Mouse (Mus musculus): ENCODE data around the gene Olfr450. TPM values are rescaled to one million over a fixed set of nuclear protein-coding genes. Genes with fewer than 3 reads are reported as not detected.

The Olfr450 gene
- not detected in 2 replicates for polyA plus RNA-seq (2011; ENCODE audit: insufficient read depth, insufficient read length, low replicate concordance, missing spikeins)

GRCm38 (mm10) chr6:42811639-42812038 is at the start of gene Olfr450:
Gene Olfr450, plus strand, starts transcription at chr6:42811939.
- no peak within 1 kb of the TSS for H3K4me3 ChIP-seq (replicated peaks; ENCODE audit: control insufficient read depth, low read depth, low read length)
- no peak within 1 kb of the TSS for H3K27ac ChIP-seq (ENCODE audit: control insufficient read depth, insufficient read depth, low read depth, low read length, poor library complexity)
- WGBS: 76% methylated on average over 1 of the region's 1 CpGs
- TF ChIP-seq POLR2A (IDR thresholded peaks at IDR 0.05; ENCODE audit: borderline replicate concordance, control insufficient read depth, low read depth, low read length) (no peak), CTCF (IDR thresholded peaks at IDR 0.05; ENCODE audit: control insufficient read depth, insufficient read depth, low read length) (no peak)
- H3K4me1 ChIP-seq (ENCODE audit: control insufficient read depth, insufficient read depth, low read length): no peaks in the 10 kb centered on the region

GRCm38 (mm10) chr6:42777066-42777465 is 34.7 kb upstream of the Olfr450 start:
- Histone ChIP-seq H3K4me3 (replicated peaks; ENCODE audit: control insufficient read depth, low read depth, low read length) (no peak overlapping the region), H3K27ac (ENCODE audit: control insufficient read depth, insufficient read depth, low read depth, low read length, poor library complexity) (no peak overlapping the region), H3K4me1 (ENCODE audit: control insufficient read depth, insufficient read depth, low read length) (no peaks in the 10 kb centered on the region)
- WGBS: 78% methylated on average over 1 of the region's 1 CpGs
- TF ChIP-seq POLR2A (IDR thresholded peaks at IDR 0.05; ENCODE audit: borderline replicate concordance, control insufficient read depth, low read depth, low read length) (no peak), CTCF (IDR thresholded peaks at IDR 0.05; ENCODE audit: control insufficient read depth, insufficient read depth, low read length) (no peak)

- H3K27ac ChIP-seq (ENCODE audit: control insufficient read depth, insufficient read depth, low read depth, low read length, poor library complexity): no peak within 1 kb of the TSS
- no peaks in the 10 kb centered on the region for H3K4me1 ChIP-seq (ENCODE audit: control insufficient read depth, insufficient read depth, low read length)
- TF ChIP-seq CTCF (IDR thresholded peaks at IDR 0.05; ENCODE audit: control insufficient read depth, insufficient read depth, low read length) (no peak), POLR2A (IDR thresholded peaks at IDR 0.05; ENCODE audit: borderline replicate concordance, control insufficient read depth, low read depth, low read length) (no peak)
- H3K4me3 ChIP-seq (replicated peaks; ENCODE audit: control insufficient read depth, low read depth, low read length): no peak within 1 kb of the TSS
Observed at GRCm38 (mm10) chr6:42784793-42785192, 26.9 kb upstream of the Olfr450 start, which contains the start of gene Olfr452. Gene Olfr452, plus strand, starts transcription at chr6:42785093.

- TF ChIP-seq CTCF (IDR thresholded peaks at IDR 0.05; ENCODE audit: control insufficient read depth, insufficient read depth, low read length): no peak
- TF ChIP-seq POLR2A (IDR thresholded peaks at IDR 0.05; ENCODE audit: borderline replicate concordance, control insufficient read depth, low read depth, low read length): no peak
- H3K27ac ChIP-seq (ENCODE audit: control insufficient read depth, insufficient read depth, low read depth, low read length, poor library complexity): no peak overlapping the region
- H3K4me1 ChIP-seq (ENCODE audit: control insufficient read depth, insufficient read depth, low read length): no peaks in the 10 kb centered on the region
- H3K4me3 ChIP-seq (replicated peaks; ENCODE audit: control insufficient read depth, low read depth, low read length): no peak overlapping the region
- 50% methylated on average over 4 of the region's 4 CpGs for WGBS
Observed at GRCm38 (mm10) chr6:42790247-42790948, 21.3 kb upstream of the Olfr450 start.

- no peak overlapping the region for H3K27ac ChIP-seq (ENCODE audit: control insufficient read depth, insufficient read depth, low read depth, low read length, poor library complexity)
- H3K4me1 ChIP-seq (ENCODE audit: control insufficient read depth, insufficient read depth, low read length): no peaks in the 10 kb centered on the region
- no peak for TF ChIP-seq POLR2A (IDR thresholded peaks at IDR 0.05; ENCODE audit: borderline replicate concordance, control insufficient read depth, low read depth, low read length)
- TF ChIP-seq CTCF (IDR thresholded peaks at IDR 0.05; ENCODE audit: control insufficient read depth, insufficient read depth, low read length): no peak
- WGBS: 75% methylated on average over 9 of the region's 9 CpGs
- H3K4me3 ChIP-seq (replicated peaks; ENCODE audit: control insufficient read depth, low read depth, low read length): no peak overlapping the region
Observed at GRCm38 (mm10) chr6:42790949-42791556, 20.7 kb upstream of the Olfr450 start.

- TF ChIP-seq CTCF (IDR thresholded peaks at IDR 0.05; ENCODE audit: control insufficient read depth, insufficient read depth, low read length) (no peak), POLR2A (IDR thresholded peaks at IDR 0.05; ENCODE audit: borderline replicate concordance, control insufficient read depth, low read depth, low read length) (no peak)
- WGBS: 77% methylated on average over 3 of the region's 3 CpGs
- H3K4me1 ChIP-seq (ENCODE audit: control insufficient read depth, insufficient read depth, low read length): no peaks in the 10 kb centered on the region
- no peak overlapping the region for H3K27ac ChIP-seq (ENCODE audit: control insufficient read depth, insufficient read depth, low read depth, low read length, poor library complexity)
- H3K4me3 ChIP-seq (replicated peaks; ENCODE audit: control insufficient read depth, low read depth, low read length): no peak overlapping the region
Observed at GRCm38 (mm10) chr6:42794982-42795381, 16.8 kb upstream of the Olfr450 start.

GRCm38 (mm10) chr6:42834084-42834483 is 22.3 kb downstream of the Olfr450 start, which contains the start of gene Olfr449:
Gene Olfr449, plus strand, starts transcription at chr6:42834384.
- TF ChIP-seq POLR2A (IDR thresholded peaks at IDR 0.05; ENCODE audit: borderline replicate concordance, control insufficient read depth, low read depth, low read length): no peak
- no peak for TF ChIP-seq CTCF (IDR thresholded peaks at IDR 0.05; ENCODE audit: control insufficient read depth, insufficient read depth, low read length)
- H3K4me1 ChIP-seq (ENCODE audit: control insufficient read depth, insufficient read depth, low read length): no peaks in the 10 kb centered on the region
- no peak within 1 kb of the TSS for H3K27ac ChIP-seq (ENCODE audit: control insufficient read depth, insufficient read depth, low read depth, low read length, poor library complexity)
- no peak within 1 kb of the TSS for H3K4me3 ChIP-seq (replicated peaks; ENCODE audit: control insufficient read depth, low read depth, low read length)

- no peak for TF ChIP-seq POLR2A (IDR thresholded peaks at IDR 0.05; ENCODE audit: borderline replicate concordance, control insufficient read depth, low read depth, low read length)
- no peak for TF ChIP-seq CTCF (IDR thresholded peaks at IDR 0.05; ENCODE audit: control insufficient read depth, insufficient read depth, low read length)
- Histone ChIP-seq H3K4me1 (ENCODE audit: control insufficient read depth, insufficient read depth, low read length) (no peaks in the 10 kb centered on the region), H3K4me3 (replicated peaks; ENCODE audit: control insufficient read depth, low read depth, low read length) (no peak overlapping the region), H3K27ac (ENCODE audit: control insufficient read depth, insufficient read depth, low read depth, low read length, poor library complexity) (no peak overlapping the region)
- WGBS: 12% methylated on average over 4 of the region's 4 CpGs
Observed at GRCm38 (mm10) chr6:42860222-42860819, 48.6 kb downstream of the Olfr450 start.

Other genes starting within 250 kb of the Olfr450 start
- not detected in 2 replicates for gene Tcaf3, start 214.2 kb upstream of the Olfr450 start, polyA plus RNA-seq (2011; ENCODE audit: insufficient read depth, insufficient read length, low replicate concordance, missing spikeins)
- gene Tcaf2, start 166.7 kb upstream of the Olfr450 start, polyA plus RNA-seq (2011; ENCODE audit: insufficient read depth, insufficient read length, low replicate concordance, missing spikeins): 1.00 TPM in 1 of 2 replicates, not detected in the other
- 0.36 and 1.2 TPM in 2 replicates for gene Tcaf1, start 101.9 kb upstream of the Olfr450 start, polyA plus RNA-seq (2011; ENCODE audit: insufficient read depth, insufficient read length, low replicate concordance, missing spikeins)
- not detected in 2 replicates for gene Olfr453, start 72.6 kb upstream of the Olfr450 start, polyA plus RNA-seq (2011; ENCODE audit: insufficient read depth, insufficient read length, low replicate concordance, missing spikeins)
- gene Olfr38, start 55.5 kb upstream of the Olfr450 start, polyA plus RNA-seq (2011; ENCODE audit: insufficient read depth, insufficient read length, low replicate concordance, missing spikeins): not detected in 2 replicates
- gene Olfr452, start 26.8 kb upstream of the Olfr450 start, polyA plus RNA-seq (2011; ENCODE audit: insufficient read depth, insufficient read length, low replicate concordance, missing spikeins): not detected in 2 replicates
- gene Olfr449, start 22.4 kb downstream of the Olfr450 start, polyA plus RNA-seq (2011; ENCODE audit: insufficient read depth, insufficient read length, low replicate concordance, missing spikeins): not detected in 2 replicates
- gene Olfr448, start 78.5 kb downstream of the Olfr450 start, polyA plus RNA-seq (2011; ENCODE audit: insufficient read depth, insufficient read length, low replicate concordance, missing spikeins): not detected in 2 replicates
- not detected in 2 replicates for gene Olfr447, start 96.9 kb downstream of the Olfr450 start, polyA plus RNA-seq (2011; ENCODE audit: insufficient read depth, insufficient read length, low replicate concordance, missing spikeins)
- not detected in 2 replicates for gene Olfr446, start 109.4 kb downstream of the Olfr450 start, polyA plus RNA-seq (2011; ENCODE audit: insufficient read depth, insufficient read length, low replicate concordance, missing spikeins)
- gene Olfr444, start 137.1 kb downstream of the Olfr450 start, polyA plus RNA-seq (2011; ENCODE audit: insufficient read depth, insufficient read length, low replicate concordance, missing spikeins): not detected in 2 replicates